Comparison of ENCODE assay signal across 9 mouse cellular contexts in the genomic region with DNA sequence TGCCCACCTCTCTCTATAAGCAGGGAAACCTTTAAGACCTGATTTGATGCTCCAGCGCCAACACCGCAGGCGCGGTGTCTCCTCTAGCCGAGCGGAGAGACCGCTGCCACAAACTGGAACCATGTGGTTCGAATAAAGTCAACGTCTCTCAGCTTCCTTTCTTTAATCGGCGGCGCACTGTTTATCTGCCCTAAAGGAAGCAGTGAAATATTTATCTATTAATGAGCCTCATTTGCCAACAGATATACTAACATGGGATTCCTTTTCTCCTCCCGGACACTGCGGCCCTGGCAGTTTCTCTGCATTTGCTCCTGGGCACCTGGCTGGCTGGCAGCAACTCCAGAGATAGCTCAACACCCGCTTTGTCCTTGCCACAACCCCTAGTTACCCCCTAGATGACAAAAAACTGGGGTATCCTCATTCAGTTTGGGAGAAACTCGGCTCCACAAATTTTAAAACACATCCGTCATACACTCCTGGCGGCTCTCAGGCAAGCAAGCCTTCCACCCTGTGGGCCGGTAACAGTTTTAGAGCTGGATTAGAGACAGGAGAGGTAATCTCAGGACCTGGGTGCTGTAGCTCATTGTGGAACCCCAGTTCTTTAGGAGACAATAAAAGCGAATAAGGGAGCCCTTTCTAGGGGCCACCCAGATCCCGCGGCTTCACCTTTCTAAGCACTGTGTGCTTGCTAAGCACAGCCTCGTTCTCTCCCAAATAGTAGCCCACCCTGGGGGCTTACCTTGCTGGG. TPM values are rescaled to one million over a fixed set of nuclear protein-coding genes. Genes with fewer than 3 reads are reported as not detected.
DNase-seq lines count a peak whose midpoint lies in the region; ATAC-seq and TF ChIP-seq lines count a peak whose summit lies in the region.
"Had no signal": no experiment of that assay in that cellular context is flagged by ENCODE, and none has a peak within 500 bp of the region (broad histone marks: within the 10 kb centered on the region; RNA-seq: fewer than 3 reads in every experiment).

No protein-coding gene starts in this region.

- no peak for TF ChIP-seq CTCF in kidney, postnatal 0 days (IDR thresholded peaks at IDR 0.05; ENCODE audit: low read depth)

- H3K4me3 ChIP-seq in midbrain, embryonic 13.5 days (replicated peaks): peak overlapping the region; percentile 18; the same call in 1 of the 2 replicates
- H3K4me3 ChIP-seq in midbrain, embryonic 16.5 days (ENCODE audit: low read depth, low read length): no peak overlapping the region
- H3K4me3 ChIP-seq in embryonic facial prominence, embryonic 15.5 days (replicated peaks): peak overlapping the region; percentile 29
- peak overlapping the region; percentile 62 for H3K4me3 ChIP-seq in kidney, postnatal 0 days (replicated peaks; ENCODE audit: low read depth, low read length)
- H3K4me3 ChIP-seq in stomach, embryonic 15.5 days (replicated peaks): peak overlapping the region; percentile 36

- intact Hi-C loops in left cerebral cortex, postnatal 14 days (cut with DNase I): no loop called here

- peak; percentile 64 for DNase-seq in kidney, postnatal 0 days (ENCODE audit: low spot score)
- no peak for DNase-seq in thymus, postnatal 10 days (ENCODE audit: low spot score in 2 of 2)
- no peak for DNase-seq in left cerebral cortex, postnatal 14 days (ENCODE audit: low spot score in 2 of 2)
- DNase-seq in cerebellum, adult 11-12 months: no peak
- DNase-seq: forebrain, postnatal 0 days had no signal

- H3K9ac ChIP-seq in midbrain, embryonic 13.5 days (replicated peaks): no peak overlapping the region
- H3K9ac ChIP-seq in midbrain, embryonic 16.5 days (ENCODE audit: low read depth, low read length): no peak overlapping the region
- H3K9ac ChIP-seq in embryonic facial prominence, embryonic 15.5 days: no peak overlapping the region
- H3K9ac ChIP-seq in kidney, postnatal 0 days (ENCODE audit: low read depth, low read length): peak overlapping the region; percentile 91
- no peak overlapping the region for H3K9ac ChIP-seq in stomach, embryonic 15.5 days
- H3K9ac ChIP-seq: forebrain, postnatal 0 days had no signal

- WGBS in midbrain, embryonic 13.5 days: 4% methylated on average over 23 of the region's 23 CpGs
- WGBS in midbrain, embryonic 16.5 days: 4% methylated on average over 23 of the region's 23 CpGs
- WGBS in embryonic facial prominence, embryonic 15.5 days: 4% methylated on average over 23 of the region's 23 CpGs
- 17% methylated on average over 23 of the region's 23 CpGs for WGBS in kidney, postnatal 0 days
- 14% methylated on average over 23 of the region's 23 CpGs for WGBS in stomach, embryonic 15.5 days

- H3K4me2 ChIP-seq in midbrain, embryonic 13.5 days (replicated peaks): peak overlapping the region; percentile 37; the same call in 1 of the 2 replicates
- H3K4me2 ChIP-seq in midbrain, embryonic 16.5 days (ENCODE audit: low read length): no peak overlapping the region
- peak overlapping the region; percentile 37 for H3K4me2 ChIP-seq in embryonic facial prominence, embryonic 15.5 days (replicated peaks)
- peak overlapping the region; percentile 89 for H3K4me2 ChIP-seq in kidney, postnatal 0 days (ENCODE audit: low read length)
- H3K4me2 ChIP-seq in stomach, embryonic 15.5 days: peak overlapping the region; percentile 55

- peaks cover 13% of the 10 kb centered on the region for H3K4me1 ChIP-seq in midbrain, embryonic 13.5 days (replicated peaks)
- peaks cover 3% of the 10 kb centered on the region; the same call in 1 of the 2 replicates for H3K4me1 ChIP-seq in midbrain, embryonic 16.5 days (ENCODE audit: control insufficient read depth, insufficient read depth, low read length)
- H3K4me1 ChIP-seq in embryonic facial prominence, embryonic 15.5 days: peaks cover 27% of the 10 kb centered on the region
- H3K4me1 ChIP-seq in kidney, postnatal 0 days (replicated peaks; ENCODE audit: insufficient read depth, low read length): peaks cover 50% of the 10 kb centered on the region
- peaks cover 16% of the 10 kb centered on the region for H3K4me1 ChIP-seq in stomach, embryonic 15.5 days

- H3K27me3 ChIP-seq in midbrain, embryonic 13.5 days: peaks cover 100% of the 10 kb centered on the region
- H3K27me3 ChIP-seq in midbrain, embryonic 16.5 days (ENCODE audit: control insufficient read depth, insufficient read depth, low read depth, low read length): peaks cover 87% of the 10 kb centered on the region
- H3K27me3 ChIP-seq in embryonic facial prominence, embryonic 15.5 days: peaks cover 100% of the 10 kb centered on the region
- no peaks in the 10 kb centered on the region for H3K27me3 ChIP-seq in kidney, postnatal 0 days (ENCODE audit: insufficient read depth, low read length)
- H3K27me3 ChIP-seq in stomach, embryonic 15.5 days (replicated peaks): peaks cover 91% of the 10 kb centered on the region

- no peaks in the 10 kb centered on the region for H3K36me3 ChIP-seq in midbrain, embryonic 13.5 days
- no peaks in the 10 kb centered on the region for H3K36me3 ChIP-seq in midbrain, embryonic 16.5 days (ENCODE audit: control insufficient read depth, insufficient read depth, low read length)
- no peaks in the 10 kb centered on the region for H3K36me3 ChIP-seq in embryonic facial prominence, embryonic 15.5 days
- no peaks in the 10 kb centered on the region for H3K36me3 ChIP-seq in kidney, postnatal 0 days (ENCODE audit: insufficient read depth, low read length)
- no peaks in the 10 kb centered on the region for H3K36me3 ChIP-seq in stomach, embryonic 15.5 days

- H3K27ac ChIP-seq in midbrain, embryonic 13.5 days: no peak overlapping the region
- no peak overlapping the region for H3K27ac ChIP-seq in midbrain, embryonic 16.5 days (ENCODE audit: low read length)
- no peak overlapping the region for H3K27ac ChIP-seq in embryonic facial prominence, embryonic 15.5 days (replicated peaks)
- peak overlapping the region; percentile 96 for H3K27ac ChIP-seq in kidney, postnatal 0 days
- 0 out of 2 replicates have a peak overlapping the region, but pooled peaks have one; percentile 19 for H3K27ac ChIP-seq in stomach, embryonic 15.5 days

- ATAC-seq in midbrain, embryonic 13.5 days: no peak
- ATAC-seq in midbrain, embryonic 16.5 days: no peak
- no peak for ATAC-seq in embryonic facial prominence, embryonic 15.5 days (ENCODE audit: insufficient number of reproducible peaks, low FRiP score, low TSS enrichment, low read depth)
- ATAC-seq in kidney, postnatal 0 days (replicated peaks; ENCODE audit: low FRiP score, low read depth): no peak
- no peak for ATAC-seq in stomach, embryonic 15.5 days (ENCODE audit: insufficient read depth, low FRiP score, low read depth)
- ATAC-seq: forebrain, postnatal 0 days had no signal

- no peaks in the 10 kb centered on the region for H3K9me3 ChIP-seq in midbrain, embryonic 13.5 days
- H3K9me3 ChIP-seq in midbrain, embryonic 16.5 days (replicated peaks; ENCODE audit: control insufficient read depth, low read length, poor library complexity, severe bottlenecking): no peaks in the 10 kb centered on the region
- H3K9me3 ChIP-seq in embryonic facial prominence, embryonic 15.5 days (replicated peaks): no peaks in the 10 kb centered on the region
- H3K9me3 ChIP-seq in kidney, postnatal 0 days (replicated peaks; ENCODE audit: low read length): no peaks in the 10 kb centered on the region
- no peaks in the 10 kb centered on the region for H3K9me3 ChIP-seq in stomach, embryonic 15.5 days

RNA-seq across cellular contexts. Expression of gene Hoxa7, which starts 3.6 kb away (rescaled TPM):
- not detected in 2 replicates for polyA plus RNA-seq in midbrain, embryonic 13.5 days (2015; fragmentation: Nextera tagmentation; extraction: Ambion mirVana)
- not detected in 2 replicates for polyA plus RNA-seq in midbrain, embryonic 16.5 days (2015; fragmentation: Nextera tagmentation; extraction: Ambion mirVana)
- polyA plus RNA-seq in embryonic facial prominence, embryonic 15.5 days (2015; fragmentation: Nextera tagmentation; extraction: Ambion mirVana): not detected in 2 replicates
- 29.7 and 31.7 TPM in 2 replicates for polyA plus RNA-seq in kidney, postnatal 0 days (2015; fragmentation: Nextera tagmentation; extraction: Ambion mirVana)
- polyA plus RNA-seq in stomach, embryonic 15.5 days (2015; fragmentation: Nextera tagmentation; extraction: Ambion mirVana): 7.6 and 12.1 TPM in 2 replicates
- not detected for total RNA-seq in left cerebral cortex, postnatal 14 days (2021)
- total RNA-seq: forebrain, postnatal 0 days had no signal
- polyA plus RNA-seq: forebrain, postnatal 0 days had no signal

RNA-seq across cellular contexts. Expression of gene Gm28308, which starts 4.9 kb away (rescaled TPM):
- polyA plus RNA-seq in midbrain, embryonic 13.5 days (2015; fragmentation: Nextera tagmentation; extraction: Ambion mirVana): not detected in 2 replicates
- not detected in 2 replicates for polyA plus RNA-seq in midbrain, embryonic 16.5 days (2015; fragmentation: Nextera tagmentation; extraction: Ambion mirVana)
- not detected in 2 replicates for polyA plus RNA-seq in embryonic facial prominence, embryonic 15.5 days (2015; fragmentation: Nextera tagmentation; extraction: Ambion mirVana)
- 0.66 and 2.1 TPM in 2 replicates for polyA plus RNA-seq in kidney, postnatal 0 days (2015; fragmentation: Nextera tagmentation; extraction: Ambion mirVana)
- not detected in 2 replicates for polyA plus RNA-seq in stomach, embryonic 15.5 days (2015; fragmentation: Nextera tagmentation; extraction: Ambion mirVana)
- not detected for total RNA-seq in left cerebral cortex, postnatal 14 days (2021)
- total RNA-seq: forebrain, postnatal 0 days had no signal
- polyA plus RNA-seq: forebrain, postnatal 0 days had no signal

RNA-seq across cellular contexts. Expression of gene Hoxa3, which starts 4.9 kb away (rescaled TPM):
- not detected in 2 replicates for polyA plus RNA-seq in midbrain, embryonic 13.5 days (2015; fragmentation: Nextera tagmentation; extraction: Ambion mirVana)
- polyA plus RNA-seq in midbrain, embryonic 16.5 days (2015; fragmentation: Nextera tagmentation; extraction: Ambion mirVana): not detected in 2 replicates
- polyA plus RNA-seq in embryonic facial prominence, embryonic 15.5 days (2015; fragmentation: Nextera tagmentation; extraction: Ambion mirVana): 0.11 and 0.13 TPM in 2 replicates
- polyA plus RNA-seq in kidney, postnatal 0 days (2015; fragmentation: Nextera tagmentation; extraction: Ambion mirVana): 4.8 and 6.0 TPM in 2 replicates
- polyA plus RNA-seq in stomach, embryonic 15.5 days (2015; fragmentation: Nextera tagmentation; extraction: Ambion mirVana): 8.0 and 9.6 TPM in 2 replicates
- total RNA-seq in left cerebral cortex, postnatal 14 days (2021): not detected
- total RNA-seq: forebrain, postnatal 0 days had no signal
- polyA plus RNA-seq: forebrain, postnatal 0 days had no signal

RNA-seq across cellular contexts. Expression of gene Hoxa6, which starts 9.5 kb away (rescaled TPM):
- polyA plus RNA-seq in midbrain, embryonic 13.5 days (2015; fragmentation: Nextera tagmentation; extraction: Ambion mirVana): not detected in 2 replicates
- not detected in 2 replicates for polyA plus RNA-seq in midbrain, embryonic 16.5 days (2015; fragmentation: Nextera tagmentation; extraction: Ambion mirVana)
- not detected in 2 replicates for polyA plus RNA-seq in embryonic facial prominence, embryonic 15.5 days (2015; fragmentation: Nextera tagmentation; extraction: Ambion mirVana)
- polyA plus RNA-seq in kidney, postnatal 0 days (2015; fragmentation: Nextera tagmentation; extraction: Ambion mirVana): 2.8 and 3.0 TPM in 2 replicates
- polyA plus RNA-seq in stomach, embryonic 15.5 days (2015; fragmentation: Nextera tagmentation; extraction: Ambion mirVana): 1.7 and 1.9 TPM in 2 replicates
- total RNA-seq in left cerebral cortex, postnatal 14 days (2021): not detected
- total RNA-seq: forebrain, postnatal 0 days had no signal
- polyA plus RNA-seq: forebrain, postnatal 0 days had no signal

RNA-seq across cellular contexts. Expression of gene Hoxa9, which starts 12.8 kb away (rescaled TPM):
- polyA plus RNA-seq in midbrain, embryonic 13.5 days (2015; fragmentation: Nextera tagmentation; extraction: Ambion mirVana): not detected in 2 replicates
- not detected in 2 replicates for polyA plus RNA-seq in midbrain, embryonic 16.5 days (2015; fragmentation: Nextera tagmentation; extraction: Ambion mirVana)
- 0.13 TPM in 1 of 2 replicates, not detected in the other for polyA plus RNA-seq in embryonic facial prominence, embryonic 15.5 days (2015; fragmentation: Nextera tagmentation; extraction: Ambion mirVana)
- 57.3 and 57.8 TPM in 2 replicates for polyA plus RNA-seq in kidney, postnatal 0 days (2015; fragmentation: Nextera tagmentation; extraction: Ambion mirVana)
- 0.49 and 1.9 TPM in 2 replicates for polyA plus RNA-seq in stomach, embryonic 15.5 days (2015; fragmentation: Nextera tagmentation; extraction: Ambion mirVana)
- total RNA-seq in left cerebral cortex, postnatal 14 days (2021): not detected
- total RNA-seq: forebrain, postnatal 0 days had no signal
- polyA plus RNA-seq: forebrain, postnatal 0 days had no signal

Comparison
In these comparisons a context has a peak if more than half of its experiments do, and no peak if none do; other contexts are left out.
1. H3K27ac ChIP-seq: peak in kidney, postnatal 0 days (single experiment) and stomach, embryonic 15.5 days (single experiment); none in midbrain, embryonic 13.5 days (single experiment), midbrain, embryonic 16.5 days (single experiment) and embryonic facial prominence, embryonic 15.5 days (single experiment).